Mouse (Mus musculus): ENCODE measurements around the gene Adam1b.

DNA sequence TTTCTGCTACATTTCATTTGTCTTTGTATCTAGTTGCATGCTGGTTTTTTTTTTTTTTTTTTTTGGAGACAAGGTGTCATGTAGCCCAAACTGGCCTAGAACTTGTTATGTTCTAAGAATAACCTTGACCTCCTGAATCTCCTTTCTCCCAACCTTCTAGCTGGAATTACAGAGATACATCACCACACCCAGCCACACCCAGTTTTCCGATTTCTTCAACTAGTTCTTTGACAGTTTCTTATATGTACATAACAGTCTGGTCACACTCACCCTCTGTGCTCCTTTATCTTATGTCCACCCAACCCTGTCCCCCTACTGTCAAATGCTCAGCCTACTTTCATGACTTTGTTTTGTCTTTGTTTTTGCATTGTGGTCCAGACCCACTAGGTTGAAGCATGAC, 3.6 kb upstream of the Adam1b start:
- TF ChIP-seq CTCF (conservative IDR thresholded peaks at IDR 0.05; ENCODE audit: insufficient read depth, insufficient read length, low read depth, low read length): no peak
- no peak for TF ChIP-seq POLR2A (IDR thresholded peaks at IDR 0.05; ENCODE audit: low read depth, low read length)

All from kidney, adult 2 months (tissue).